12 mouse cellular contexts compared by ENCODE assay signal in genomic region chr7:125846866-125847527, GRCm38 (mm10).
DNase-seq lines count a peak whose midpoint lies in the region; ATAC-seq lines count a peak whose summit lies in the region.
"Had no signal": no experiment of that assay in that cellular context is flagged by ENCODE, and none has a peak within 500 bp of the region (broad histone marks: within the 10 kb centered on the region; RNA-seq: fewer than 3 reads in every experiment).

No protein-coding gene starts in this region.

- 0 out of 2 replicates have a peak overlapping the region, but pooled peaks have one; percentile 6 for H3K27ac ChIP-seq in forebrain, embryonic 13.5 days
- no peak overlapping the region for H3K27ac ChIP-seq in forebrain, embryonic 12.5 days
- H3K27ac ChIP-seq in heart, embryonic 14.5 days (replicated peaks in 1 of 2; ENCODE audit: control insufficient read depth in 1 of 2, insufficient read depth in 1 of 2, low read depth in 2 of 2, low read length in 2 of 2), result peak overlapping the region; percentile 20 to 31; a peak in 3 of 4 replicates
- no peak overlapping the region for H3K27ac ChIP-seq in intestine, embryonic 16.5 days (ENCODE audit: low read length)
- H3K27ac ChIP-seq: hindbrain, embryonic 10.5 days had no signal

- peak; percentile 81 for ATAC-seq in forebrain, embryonic 13.5 days
- no peak for ATAC-seq in forebrain, embryonic 12.5 days (ENCODE audit: low FRiP score)
- peak; percentile 65; the same call in 1 of the 2 replicates for ATAC-seq in heart, embryonic 14.5 days (ENCODE audit: insufficient number of reproducible peaks, insufficient read depth, low FRiP score, low read depth)
- ATAC-seq in intestine, embryonic 16.5 days, result no peak

- H3K9ac ChIP-seq in forebrain, embryonic 13.5 days, result no peak overlapping the region
- H3K9ac ChIP-seq in forebrain, embryonic 12.5 days, result no peak overlapping the region
- H3K9ac ChIP-seq in heart, embryonic 14.5 days (ENCODE audit: low read length), result no peak overlapping the region
- no peak overlapping the region for H3K9ac ChIP-seq in intestine, embryonic 16.5 days (ENCODE audit: low read depth, low read length)

- H3K36me3 ChIP-seq in forebrain, embryonic 13.5 days (ENCODE audit: poor library complexity, severe bottlenecking), result peaks cover 39% of the 10 kb centered on the region
- H3K36me3 ChIP-seq in forebrain, embryonic 12.5 days (replicated peaks), result peaks cover 22% of the 10 kb centered on the region
- H3K36me3 ChIP-seq in heart, embryonic 14.5 days (ENCODE audit: control insufficient read depth, insufficient read depth, low read length), result peaks cover 40% of the 10 kb centered on the region
- no peaks in the 10 kb centered on the region for H3K36me3 ChIP-seq in intestine, embryonic 16.5 days (ENCODE audit: control insufficient read depth, insufficient read depth, low read length)

- no peak overlapping the region for H3K4me3 ChIP-seq in forebrain, embryonic 13.5 days
- no peak overlapping the region for H3K4me3 ChIP-seq in forebrain, embryonic 12.5 days (replicated peaks)
- no peak overlapping the region for H3K4me3 ChIP-seq in heart, embryonic 14.5 days (ENCODE audit: control insufficient read depth in 1 of 2, insufficient read depth in 1 of 2, low read depth in 1 of 2, low read length in 2 of 2)
- H3K4me3 ChIP-seq in intestine, embryonic 16.5 days (ENCODE audit: low read length), result no peak overlapping the region
- H3K4me3 ChIP-seq: hindbrain, embryonic 10.5 days; myocyte had no signal

- DNase-seq in lung, adult 18-20 months, result peak; percentile 12 to 20
- no peak for DNase-seq in lung, postnatal 10 days
- DNase-seq in right cerebral cortex, postnatal 25 days, result peak; percentile 25
- no peak for DNase-seq in c-Kit-positive CD71-positive TER-119-positive erythroid progenitor cells, embryonic 14.5 days (ENCODE audit: low spot score)
- DNase-seq: thymus, postnatal 25 days had no signal

- no peaks in the 10 kb centered on the region for H3K9me3 ChIP-seq in forebrain, embryonic 13.5 days (replicated peaks)
- no peaks in the 10 kb centered on the region for H3K9me3 ChIP-seq in forebrain, embryonic 12.5 days
- no peaks in the 10 kb centered on the region for H3K9me3 ChIP-seq in heart, embryonic 14.5 days (ENCODE audit: control insufficient read depth, low read length)
- no peaks in the 10 kb centered on the region for H3K9me3 ChIP-seq in intestine, embryonic 16.5 days (ENCODE audit: control insufficient read depth, low read length)
- H3K9me3 ChIP-seq: hindbrain, embryonic 10.5 days had no signal

- WGBS in forebrain, embryonic 13.5 days, result 82% methylated on average over 8 of the region's 8 CpGs
- WGBS in forebrain, embryonic 12.5 days, result 85% methylated on average over 8 of the region's 8 CpGs
- 33% methylated on average over 8 of the region's 8 CpGs for WGBS in heart, embryonic 14.5 days
- WGBS in intestine, embryonic 16.5 days, result 78% methylated on average over 8 of the region's 8 CpGs

- H3K27me3 ChIP-seq in forebrain, embryonic 13.5 days, result no peaks in the 10 kb centered on the region
- no peaks in the 10 kb centered on the region for H3K27me3 ChIP-seq in forebrain, embryonic 12.5 days
- H3K27me3 ChIP-seq in heart, embryonic 14.5 days (ENCODE audit: control insufficient read depth, insufficient read depth, low read length), result no peaks in the 10 kb centered on the region
- H3K27me3 ChIP-seq in intestine, embryonic 16.5 days (replicated peaks; ENCODE audit: control insufficient read depth, insufficient read depth, low read length), result no peaks in the 10 kb centered on the region
- H3K27me3 ChIP-seq: CH12.LX had no signal

- no peaks in the 10 kb centered on the region for H3K4me1 ChIP-seq in forebrain, embryonic 13.5 days
- H3K4me1 ChIP-seq in forebrain, embryonic 12.5 days, result no peaks in the 10 kb centered on the region
- peaks cover 23 to 30% of the 10 kb centered on the region in 2 experiments for H3K4me1 ChIP-seq in heart, embryonic 14.5 days (ENCODE audit: control insufficient read depth in 2 of 2, insufficient read depth in 2 of 2, low read length in 2 of 2)
- H3K4me1 ChIP-seq in intestine, embryonic 16.5 days (ENCODE audit: control insufficient read depth, insufficient read depth, low read length), result no peaks in the 10 kb centered on the region
- H3K4me1 ChIP-seq: hindbrain, embryonic 10.5 days had no signal

- H3K4me2 ChIP-seq in forebrain, embryonic 13.5 days, result no peak overlapping the region
- H3K4me2 ChIP-seq in forebrain, embryonic 12.5 days, result no peak overlapping the region
- H3K4me2 ChIP-seq in heart, embryonic 14.5 days (ENCODE audit: low read length), result no peak overlapping the region
- H3K4me2 ChIP-seq in intestine, embryonic 16.5 days (ENCODE audit: low read depth, low read length), result no peak overlapping the region

Comparison
In these comparisons a context has a peak if more than half of its experiments do, and no peak if none do; other contexts are left out.
1. ATAC-seq: peak in forebrain, embryonic 13.5 days (single experiment) and heart, embryonic 14.5 days (single experiment); none in forebrain, embryonic 12.5 days (single experiment) and intestine, embryonic 16.5 days (single experiment).
2. H3K27ac ChIP-seq: peak in forebrain, embryonic 13.5 days (single experiment) and heart, embryonic 14.5 days (2 of 2); none in forebrain, embryonic 12.5 days (single experiment) and intestine, embryonic 16.5 days (single experiment).
3. DNase-seq: peak in lung, adult 18-20 months (2 of 2) and right cerebral cortex, postnatal 25 days (single experiment); none in lung, postnatal 10 days (single experiment) and c-Kit-positive CD71-positive TER-119-positive erythroid progenitor cells, embryonic 14.5 days (single experiment).